Mouse (Mus musculus) colon, adult 2 months (tissue): ENCODE data around the gene Slc1a3. TPM values are rescaled to one million over a fixed set of nuclear protein-coding genes. Genes with fewer than 3 reads are reported as not detected.

Source experiments
- polyA plus RNA-seq: library from polyadenylated mRNA; depleted of rRNA; stranded (reverse); fragments of >200 nt; gene quantifications from 2 replicates; pipeline ENCODE4 v1.2.3, GENCODE M21; 2012; rRNA removed

The Slc1a3 gene
- polyA plus RNA-seq = 0.92 and 1.8 TPM in 2 replicates

DNA sequence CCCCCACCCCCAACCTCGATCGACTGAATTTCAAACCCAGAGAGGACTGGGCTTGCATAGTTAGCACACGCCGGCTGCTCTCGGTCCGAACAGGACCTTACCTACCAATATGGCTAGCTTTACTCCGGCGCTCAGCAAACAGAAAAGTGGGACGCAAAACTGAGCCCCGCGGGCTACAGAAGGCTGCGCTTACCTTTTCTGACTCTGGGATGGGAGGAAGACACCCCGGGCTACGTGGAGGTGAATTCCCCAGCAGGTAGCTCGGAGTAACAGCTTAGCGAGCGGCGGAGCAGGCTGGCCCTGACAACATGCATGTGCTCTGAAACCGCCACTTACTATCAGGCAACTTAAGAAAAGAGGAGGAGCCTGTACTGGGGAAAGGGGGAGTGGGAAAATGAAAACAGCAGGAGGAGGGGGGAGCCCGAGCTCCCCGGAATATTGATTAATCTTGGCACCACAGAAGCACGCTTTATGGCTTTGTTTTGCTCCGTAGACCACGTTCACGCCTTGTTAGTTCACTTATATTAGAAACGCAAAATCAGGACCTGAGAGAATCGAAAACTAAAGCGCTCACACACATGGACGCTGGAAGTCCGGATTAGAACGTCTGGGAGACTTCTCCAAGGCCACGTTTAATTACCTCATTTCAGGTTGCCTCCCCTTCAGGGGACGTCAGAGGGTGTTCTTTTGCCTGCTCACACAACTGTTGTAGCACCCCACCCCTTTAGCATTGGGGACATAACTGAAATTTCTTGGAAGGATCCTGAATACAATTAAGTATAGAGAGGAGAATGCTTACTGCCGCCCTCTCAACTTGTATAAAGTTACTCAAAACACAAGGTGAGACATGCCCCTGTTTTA is at the start of gene Slc1a3:
Gene Slc1a3 (minus strand): TSS at position 619 of the 861 bp plus-strand sequence.

Other genes with a start within 250 kb of the Slc1a3 start
- not detected in 2 replicates for gene Gm2310, start 190.8 kb downstream of the Slc1a3 start, polyA plus RNA-seq